Mouse (Mus musculus) cerebellum, postnatal 4 days (tissue): Measurements from ENCODE around the gene Mrps9.

ENCODE experiments used
- DNase-seq, 2 experiments: peaks; one replicate each; pipeline ENCODE4 v3.0.0; 2022; ENCODE audit warnings: low spot score in 2 of 2, mixed read lengths in 1 of 2

The Mrps9 gene

GRCm38 (mm10) chr1:42906696-42907095 is 55.7 kb downstream of the Mrps9 start:
- no peak for DNase-seq

DNA sequence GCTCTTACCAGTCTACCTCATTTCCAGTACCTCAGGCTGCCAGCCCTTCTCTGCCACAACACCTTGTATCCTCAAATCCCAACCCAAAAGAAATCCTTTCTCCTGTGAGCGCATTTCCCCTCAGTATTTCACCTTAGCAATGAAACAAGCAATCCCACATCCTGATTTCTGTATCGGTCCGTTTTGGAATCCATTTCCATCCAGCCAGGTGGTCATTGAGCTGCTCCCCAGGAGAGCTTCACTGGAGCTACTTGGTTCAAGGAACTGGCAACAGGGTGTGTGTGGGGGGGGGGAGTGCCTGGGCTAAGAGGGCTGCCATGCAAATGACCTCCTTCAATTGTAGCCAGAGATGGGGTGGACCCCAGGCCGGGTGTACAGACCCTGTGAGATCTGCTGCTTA is 56.1 kb downstream of the Mrps9 start:
- DNase-seq, result no peak

DNA sequence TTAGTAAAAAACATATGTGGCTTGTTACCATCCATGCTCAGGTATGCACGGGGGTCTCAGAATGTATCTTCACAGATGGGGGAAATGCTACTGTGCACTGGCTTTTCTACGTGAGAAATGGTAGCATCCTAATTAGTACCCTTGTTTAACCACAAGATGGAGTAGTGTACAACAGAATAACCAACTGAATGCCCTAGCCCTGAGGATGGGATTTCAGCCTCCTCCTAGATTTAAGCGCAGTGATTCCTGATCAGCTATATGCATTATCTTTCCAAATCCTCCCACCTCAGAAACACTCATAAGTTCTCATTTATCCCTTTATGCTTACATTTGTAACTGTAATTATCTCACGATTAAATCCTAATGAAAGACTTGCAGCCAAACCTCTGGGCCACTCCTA is 64.0 kb downstream of the Mrps9 start:
- DNase-seq, result no peak

GRCm38 (mm10) chr1:42916719-42917118 is 65.7 kb downstream of the Mrps9 start:
- DNase-seq, result no peak

GRCm38 (mm10) chr1:42917908-42918307 is 66.9 kb downstream of the Mrps9 start:
- DNase-seq, result no peak

- no peak for DNase-seq
These were observed 72.9 kb downstream of the Mrps9 start for GRCm38 (mm10) chr1:42923924-42924323.

DNA sequence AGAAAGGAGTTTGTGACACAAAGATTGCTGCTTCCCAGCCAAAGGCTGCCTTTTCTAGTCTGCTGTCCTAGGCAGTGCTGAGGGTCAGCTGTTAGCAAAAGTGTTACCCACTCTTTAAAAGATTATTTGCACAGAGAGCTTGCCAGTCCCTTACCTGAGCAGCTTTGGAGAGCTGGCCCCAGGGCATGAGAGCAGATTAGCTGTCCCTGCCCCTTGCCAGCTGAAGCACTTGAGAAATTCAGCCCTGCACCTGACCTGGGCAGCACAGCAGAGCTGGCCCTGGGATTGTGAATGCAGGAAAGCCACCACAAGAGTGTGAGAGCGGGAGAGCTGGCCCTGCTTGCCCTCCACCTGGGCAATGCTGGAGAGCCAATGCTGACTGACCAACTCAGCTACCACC is 82.6 kb downstream of the Mrps9 start:
- DNase-seq, result no peak

- no peak for DNase-seq
These were observed 97.5 kb downstream of the Mrps9 start for GRCm38 (mm10) chr1:42948486-42948885.

GRCm38 (mm10) chr1:42952734-42953481 is 101.9 kb downstream of the Mrps9 start, which contains the start of gene Gpr45:
TSS of gene Gpr45 (plus strand) at chr1:42952872.
- DNase-seq, result peak; percentile 29 to 57

- DNase-seq, result no peak
These were observed 102.4 kb downstream of the Mrps9 start for GRCm38 (mm10) chr1:42953482-42953822.
